Mouse (Mus musculus): ENCODE results near the gene Pitpnm2. TPM values are rescaled to one million over a fixed set of nuclear protein-coding genes. Genes with fewer than 3 reads are reported as not detected.

The Pitpnm2 gene
- polyA plus RNA-seq, 1 experiment from 2014 or later, result 4.6 TPM

GRCm38 (mm10) chr5:124115531-124115930, 134.0 kb downstream of the Pitpnm2 start:
- H3K36me3 ChIP-seq, result peaks cover 32% of the 10 kb centered on the region
- peak overlapping the region; percentile 86 for H3K27ac ChIP-seq
- no peaks in the 10 kb centered on the region for H3K27me3 ChIP-seq
- peak overlapping the region; percentile 96 for H3K4me3 ChIP-seq
- H3K4me1 ChIP-seq, result peaks cover 43% of the 10 kb centered on the region
- peak overlapping the region; percentile 94 for H3K4me2 ChIP-seq
- 27% methylated on average over 7 of the region's 7 CpGs for WGBS
- H3K9me3 ChIP-seq, result no peaks in the 10 kb centered on the region
- peak overlapping the region; percentile 94 for H3K9ac ChIP-seq
- no peak for ATAC-seq (ENCODE audit: insufficient number of reproducible peaks, insufficient read depth, low FRiP score, low TSS enrichment, low read depth)

- H3K9ac ChIP-seq, result no peak overlapping the region
- H3K4me2 ChIP-seq, result no peak overlapping the region
- ATAC-seq (ENCODE audit: insufficient number of reproducible peaks, insufficient read depth, low FRiP score, low TSS enrichment, low read depth), result no peak
- no peaks in the 10 kb centered on the region for H3K9me3 ChIP-seq
- peaks cover 37% of the 10 kb centered on the region for H3K4me1 ChIP-seq
- peaks cover 21% of the 10 kb centered on the region for H3K36me3 ChIP-seq
- WGBS, result 91% methylated on average over 24 of the region's 24 CpGs
- H3K27me3 ChIP-seq, result no peaks in the 10 kb centered on the region
- H3K4me3 ChIP-seq, result no peak overlapping the region
- no peak overlapping the region for H3K27ac ChIP-seq
Measured at GRCm38 (mm10) chr5:124114276-124115025, 135.1 kb downstream of the Pitpnm2 start.

- H3K27me3 ChIP-seq, result no peaks in the 10 kb centered on the region
- WGBS, result 15% methylated on average over 14 of the region's 14 CpGs
- no peak for ATAC-seq (ENCODE audit: insufficient number of reproducible peaks, insufficient read depth, low FRiP score, low TSS enrichment, low read depth)
Measured at GRCm38 (mm10) chr5:124113030-124113429, 136.5 kb downstream of the Pitpnm2 start.

GRCm38 (mm10) chr5:124112531-124112930, 137.0 kb downstream of the Pitpnm2 start:
- H3K9ac ChIP-seq, result peak overlapping the region; percentile 81
- H3K36me3 ChIP-seq, result peaks cover 3% of the 10 kb centered on the region
- under 1% methylated on average over 18 of the region's 18 CpGs for WGBS
- H3K4me1 ChIP-seq, result peaks cover 24% of the 10 kb centered on the region
- H3K4me2 ChIP-seq, result peak overlapping the region; percentile 92
- H3K9me3 ChIP-seq, result no peaks in the 10 kb centered on the region
- H3K4me3 ChIP-seq, result peak overlapping the region; percentile 91
- no peaks in the 10 kb centered on the region for H3K27me3 ChIP-seq
- ATAC-seq (ENCODE audit: insufficient number of reproducible peaks, insufficient read depth, low FRiP score, low TSS enrichment, low read depth), result no peak
- peak overlapping the region; percentile 91; the same call in 1 of the 2 replicates for H3K27ac ChIP-seq

More at GRCm38 (mm10) chr5:124113030-124113429, 136.5 kb downstream of the Pitpnm2 start:
- H3K4me3 ChIP-seq, result peak overlapping the region; percentile 91
- no peak overlapping the region for H3K27ac ChIP-seq
- peaks cover 29% of the 10 kb centered on the region for H3K4me1 ChIP-seq
- H3K36me3 ChIP-seq, result peaks cover 8% of the 10 kb centered on the region
- peak overlapping the region; percentile 92 for H3K4me2 ChIP-seq
- H3K9me3 ChIP-seq, result no peaks in the 10 kb centered on the region
- peak overlapping the region; percentile 81 for H3K9ac ChIP-seq

- under 1% methylated on average over 66 of the region's 66 CpGs for WGBS
- no peaks in the 10 kb centered on the region for H3K9me3 ChIP-seq
- H3K27ac ChIP-seq, result peak within 1 kb of the TSS; percentile 91
- peak within 1 kb of the TSS; percentile 91 for H3K4me3 ChIP-seq
- no peaks in the 10 kb centered on the region for H3K36me3 ChIP-seq
- peak within 1 kb of the TSS; percentile 81 for H3K9ac ChIP-seq
- H3K4me1 ChIP-seq, result peaks cover 18% of the 10 kb centered on the region
- H3K27me3 ChIP-seq, result no peaks in the 10 kb centered on the region
- H3K4me2 ChIP-seq, result peak within 1 kb of the TSS; percentile 92
- peak; percentile 96 for ATAC-seq (ENCODE audit: insufficient number of reproducible peaks, insufficient read depth, low FRiP score, low TSS enrichment, low read depth)
Measured at GRCm38 (mm10) chr5:124111742-124112497, 137.6 kb downstream of the Pitpnm2 start, which contains the start of gene Ogfod2. TSS of gene Ogfod2 (plus strand) at chr5:124112297.

- 21% methylated on average over 17 of the region's 17 CpGs for WGBS
- Histone ChIP-seq H3K9me3 (no peaks in the 10 kb centered on the region), H3K36me3 (no peaks in the 10 kb centered on the region), H3K9ac (peak overlapping the region; percentile 81), H3K4me1 (peaks cover 12% of the 10 kb centered on the region), H3K27me3 (no peaks in the 10 kb centered on the region), H3K4me3 (peak overlapping the region; percentile 91), H3K4me2 (peak overlapping the region; percentile 92), H3K27ac (peak overlapping the region; percentile 91)
- ATAC-seq (ENCODE audit: insufficient number of reproducible peaks, insufficient read depth, low FRiP score, low TSS enrichment, low read depth), result no peak
Measured at GRCm38 (mm10) chr5:124111077-124111741, 138.4 kb downstream of the Pitpnm2 start.

- Histone ChIP-seq H3K27me3 (no peaks in the 10 kb centered on the region), H3K4me2 (no peak overlapping the region), H3K27ac (no peak overlapping the region), H3K4me1 (no peaks in the 10 kb centered on the region), H3K9me3 (no peaks in the 10 kb centered on the region), H3K9ac (no peak overlapping the region), H3K36me3 (no peaks in the 10 kb centered on the region), H3K4me3 (no peak overlapping the region)
- no peak for ATAC-seq (ENCODE audit: insufficient number of reproducible peaks, insufficient read depth, low FRiP score, low TSS enrichment, low read depth)
- 93% methylated on average over 9 of the region's 9 CpGs for WGBS
Measured at GRCm38 (mm10) chr5:124103552-124103951, 146.0 kb downstream of the Pitpnm2 start.

GRCm38 (mm10) chr5:124103020-124103419, 146.5 kb downstream of the Pitpnm2 start:
- ATAC-seq (ENCODE audit: insufficient number of reproducible peaks, insufficient read depth, low FRiP score, low TSS enrichment, low read depth), result no peak
- 81% methylated on average over 3 of the region's 3 CpGs for WGBS
- no peaks in the 10 kb centered on the region for H3K9me3 ChIP-seq
- no peak overlapping the region for H3K27ac ChIP-seq
- H3K4me3 ChIP-seq, result no peak overlapping the region
- no peaks in the 10 kb centered on the region for H3K27me3 ChIP-seq
- H3K4me1 ChIP-seq, result no peaks in the 10 kb centered on the region
- H3K9ac ChIP-seq, result no peak overlapping the region
- H3K36me3 ChIP-seq, result no peaks in the 10 kb centered on the region
- H3K4me2 ChIP-seq, result no peak overlapping the region

- Histone ChIP-seq H3K9me3 (no peaks in the 10 kb centered on the region), H3K27ac (no peak overlapping the region), H3K36me3 (no peaks in the 10 kb centered on the region), H3K27me3 (no peaks in the 10 kb centered on the region), H3K4me3 (no peak overlapping the region), H3K9ac (no peak overlapping the region), H3K4me2 (no peak overlapping the region), H3K4me1 (no peaks in the 10 kb centered on the region)
- ATAC-seq (ENCODE audit: insufficient number of reproducible peaks, insufficient read depth, low FRiP score, low TSS enrichment, low read depth), result no peak
- 89% methylated on average over 6 of the region's 6 CpGs for WGBS
Measured at GRCm38 (mm10) chr5:124102326-124102725, 147.2 kb downstream of the Pitpnm2 start.

- peaks cover 5% of the 10 kb centered on the region for H3K4me1 ChIP-seq
- 89% methylated on average over 11 of the region's 11 CpGs for WGBS
- no peak overlapping the region for H3K4me2 ChIP-seq
- H3K9ac ChIP-seq, result no peak overlapping the region
- no peaks in the 10 kb centered on the region for H3K36me3 ChIP-seq
- H3K27me3 ChIP-seq, result peaks cover 7% of the 10 kb centered on the region
- H3K27ac ChIP-seq, result no peak overlapping the region
- H3K4me3 ChIP-seq, result no peak overlapping the region
- H3K9me3 ChIP-seq, result no peaks in the 10 kb centered on the region
- no peak for ATAC-seq (ENCODE audit: insufficient number of reproducible peaks, insufficient read depth, low FRiP score, low TSS enrichment, low read depth)
Measured at GRCm38 (mm10) chr5:124100128-124101044, 149.2 kb downstream of the Pitpnm2 start.
